Mouse (Mus musculus): ENCODE data around the gene Esrrg.

- no peak for TF ChIP-seq TAL1 (conservative IDR thresholded peaks at IDR 0.05; ENCODE audit: low read depth, low read length)
- TF ChIP-seq CTCF (IDR thresholded peaks at IDR 0.05; ENCODE audit: low read depth, low read length) = no peak
- TF ChIP-seq GATA1 (IDR thresholded peaks at IDR 0.05; ENCODE audit: borderline replicate concordance, low read length) = no peak
- TF ChIP-seq POLR2AphosphoS5 (IDR thresholded peaks at IDR 0.05; ENCODE audit: insufficient replicate concordance, low read depth, low read length) = no peak
Measured at GRCm38 (mm10) chr1:187763821-187764220, 155.2 kb downstream of the Esrrg start.
